Mouse (Mus musculus): ENCODE measurements around the gene Cnn2. TPM values are rescaled to one million over a fixed set of nuclear protein-coding genes. Genes with fewer than 3 reads are reported as not detected.
"Not testable (repeated sequence)": the region's sequence is repeated elsewhere in the genome, so short reads cannot be mapped to it uniquely, and the experiment has no call there.

The Cnn2 gene
- total RNA-seq, 2 experiments from 2014 or later: 5.4 to 5.6 TPM

DNA sequence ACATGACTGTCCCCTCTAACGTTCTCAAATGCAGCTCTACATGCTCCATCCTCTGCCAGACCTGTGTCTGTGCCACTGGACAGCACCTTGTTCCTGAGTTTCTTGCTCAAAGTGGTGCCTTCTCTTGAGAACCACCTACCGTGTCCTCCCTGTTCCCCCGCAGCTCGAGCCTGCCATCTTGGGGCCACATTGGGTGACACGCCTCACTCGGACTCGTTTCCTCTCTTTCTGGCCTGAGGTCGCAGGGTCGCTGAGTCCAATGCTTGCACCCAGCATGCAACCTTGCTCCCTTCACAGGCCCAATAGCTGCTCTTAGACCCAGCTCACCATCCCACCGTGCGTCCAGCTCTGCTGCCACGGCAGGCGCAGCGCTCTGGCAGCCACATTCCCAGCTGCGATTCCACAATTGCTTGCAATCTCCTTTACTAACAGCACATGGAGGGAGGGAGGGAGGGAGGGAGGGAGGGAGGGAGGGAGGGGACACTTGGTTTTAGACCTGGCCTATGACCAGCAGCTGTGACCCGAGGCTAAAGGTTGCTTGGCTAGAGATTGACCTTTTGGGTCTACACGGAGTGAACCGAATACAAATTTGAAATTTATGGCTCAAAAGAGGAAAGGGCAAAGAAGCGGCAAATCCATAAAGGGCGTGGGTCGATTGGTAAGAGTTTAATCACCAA, 30.1 kb upstream of the Cnn2 start:
- no peak overlapping the region for H3K4me3 ChIP-seq
- no peak overlapping the region for H3K27ac ChIP-seq
- peak; percentile 96 for TF ChIP-seq CTCF (conservative IDR thresholded peaks at IDR 0.05)
- DNase-seq (ENCODE audit: low spot score in 2 of 2): peak; percentile 61 to 76

DNA sequence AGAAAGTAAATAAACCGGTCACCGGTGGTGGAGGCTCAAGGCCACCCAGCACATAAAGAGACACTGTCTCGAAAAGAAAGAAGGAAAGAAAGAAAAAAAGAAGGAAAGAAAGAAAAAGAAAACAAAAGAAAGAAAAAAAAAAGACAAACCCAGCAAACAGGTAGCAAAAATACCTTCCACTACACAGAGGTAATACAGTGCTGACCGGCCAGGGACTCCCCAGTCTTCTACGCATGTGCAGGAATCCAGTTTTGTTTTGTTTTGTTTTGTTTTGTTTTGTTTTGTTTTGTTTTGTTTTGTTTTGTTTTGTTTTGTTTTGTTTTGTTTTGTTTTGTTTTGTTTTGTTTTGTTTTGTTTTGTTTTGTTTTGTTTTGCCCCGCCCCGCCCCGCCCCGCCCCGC, 29.0 kb upstream of the Cnn2 start:
- H3K4me3 ChIP-seq: peak overlapping the region; percentile 3; the same call in 1 of the 2 replicates
- DNase-seq (ENCODE audit: low spot score in 2 of 2); H3K27ac ChIP-seq: not testable (repeated sequence)

- Histone ChIP-seq H3K27ac (peak within 1 kb of the TSS; percentile 89), H3K4me3 (peak within 1 kb of the TSS; percentile 99)
- TF ChIP-seq CTCF (conservative IDR thresholded peaks at IDR 0.05): peak; percentile 93
- DNase-seq (ENCODE audit: low spot score in 2 of 2): peak; percentile 100
Measured at GRCm38 (mm10) chr10:79959847-79960601, 28.4 kb upstream of the Cnn2 start, which contains the start of gene Wdr18. Gene Wdr18 (plus strand): TSS chr10:79960152.

DNA sequence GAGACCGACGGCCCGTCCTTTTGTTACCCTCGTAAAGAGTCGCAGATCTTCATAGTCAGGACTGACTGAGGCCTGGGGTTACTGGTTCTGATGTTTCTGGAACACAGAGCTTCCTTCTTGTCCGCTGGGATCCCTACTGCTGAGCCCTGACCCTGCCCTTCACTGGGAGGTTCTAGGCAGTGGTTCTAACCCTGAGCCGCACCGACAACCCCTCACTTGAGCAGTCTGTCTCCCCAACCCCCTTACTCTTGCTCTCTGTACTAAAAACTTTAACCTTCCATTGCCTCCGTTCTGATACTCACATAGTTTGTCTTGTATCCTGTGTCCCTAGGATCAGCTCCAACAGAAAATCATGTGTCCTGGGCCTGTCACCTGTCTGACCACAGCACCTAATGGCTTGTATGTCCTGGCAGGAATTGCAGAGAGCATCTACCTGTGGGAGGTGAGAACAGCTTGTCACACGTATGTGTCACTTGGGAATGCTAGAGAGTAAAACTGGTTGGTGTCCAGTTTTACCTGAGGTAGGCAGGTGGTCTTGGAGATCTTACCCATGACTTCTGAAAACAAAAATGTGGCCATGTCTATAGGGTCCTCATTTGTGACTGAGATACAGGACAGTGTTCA, 27.6 kb upstream of the Cnn2 start:
- TF ChIP-seq CTCF (conservative IDR thresholded peaks at IDR 0.05): no peak
- no peak for DNase-seq (ENCODE audit: low spot score in 2 of 2)
- Histone ChIP-seq H3K27ac (peak overlapping the region; percentile 89), H3K4me3 (peak overlapping the region; percentile 99)

- H3K27ac ChIP-seq: no peak overlapping the region
- no peak for DNase-seq (ENCODE audit: low spot score in 2 of 2)
- H3K4me3 ChIP-seq: no peak overlapping the region
- no peak for TF ChIP-seq CTCF (conservative IDR thresholded peaks at IDR 0.05)
Measured at GRCm38 (mm10) chr10:79964727-79965126, 23.7 kb upstream of the Cnn2 start.

DNA sequence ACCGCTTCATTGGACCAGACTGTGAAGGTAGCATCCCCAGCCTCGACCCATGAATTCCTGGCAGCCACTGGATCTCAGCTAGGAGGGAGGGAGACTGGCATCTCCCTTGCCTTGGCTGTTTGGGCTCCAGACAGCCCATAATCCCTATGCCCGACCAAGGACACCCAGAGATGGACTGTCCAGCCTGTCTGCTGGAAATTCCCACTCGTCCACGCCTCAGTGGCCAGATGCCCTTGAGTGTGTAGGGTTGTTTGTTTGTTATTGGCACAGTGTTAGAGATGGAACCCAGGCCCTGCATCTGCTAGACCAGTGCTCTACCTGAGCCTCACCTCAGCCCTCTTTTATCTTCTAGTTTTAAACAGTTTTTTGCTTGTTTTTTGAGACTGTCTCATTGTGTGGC, 23.1 kb upstream of the Cnn2 start:
- H3K27ac ChIP-seq: no peak overlapping the region
- DNase-seq (ENCODE audit: low spot score in 2 of 2): no peak
- TF ChIP-seq CTCF (conservative IDR thresholded peaks at IDR 0.05): no peak
- no peak overlapping the region for H3K4me3 ChIP-seq

DNA sequence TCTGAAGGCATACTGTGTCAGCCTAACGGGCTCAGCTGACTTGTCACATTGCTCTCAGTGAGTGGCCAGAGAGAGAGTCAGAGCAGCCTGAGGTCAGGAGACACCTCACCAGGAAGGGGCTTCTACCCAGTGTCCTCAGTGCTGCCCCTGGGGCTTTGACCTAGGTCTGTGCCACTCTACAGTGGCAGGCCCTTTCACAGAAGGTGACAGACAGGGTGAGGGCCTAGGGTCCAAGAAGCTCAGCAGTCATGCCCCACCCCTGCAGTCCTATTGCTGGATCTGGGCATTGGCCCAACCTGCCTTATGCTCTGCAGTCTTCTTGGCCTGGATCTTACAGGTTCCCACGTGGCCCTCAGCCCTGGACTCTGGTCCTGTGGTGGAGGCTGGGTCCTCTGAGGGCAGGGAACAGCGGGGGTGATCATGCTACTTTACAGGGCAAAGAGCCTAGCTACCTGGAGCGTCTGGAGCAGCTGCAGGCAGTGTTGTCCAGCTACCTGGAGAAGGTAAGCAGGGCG, 21.4 kb upstream of the Cnn2 start:
- H3K27ac ChIP-seq: no peak overlapping the region
- no peak for DNase-seq (ENCODE audit: low spot score in 2 of 2)
- no peak overlapping the region for H3K4me3 ChIP-seq
- TF ChIP-seq CTCF (conservative IDR thresholded peaks at IDR 0.05): no peak

DNA sequence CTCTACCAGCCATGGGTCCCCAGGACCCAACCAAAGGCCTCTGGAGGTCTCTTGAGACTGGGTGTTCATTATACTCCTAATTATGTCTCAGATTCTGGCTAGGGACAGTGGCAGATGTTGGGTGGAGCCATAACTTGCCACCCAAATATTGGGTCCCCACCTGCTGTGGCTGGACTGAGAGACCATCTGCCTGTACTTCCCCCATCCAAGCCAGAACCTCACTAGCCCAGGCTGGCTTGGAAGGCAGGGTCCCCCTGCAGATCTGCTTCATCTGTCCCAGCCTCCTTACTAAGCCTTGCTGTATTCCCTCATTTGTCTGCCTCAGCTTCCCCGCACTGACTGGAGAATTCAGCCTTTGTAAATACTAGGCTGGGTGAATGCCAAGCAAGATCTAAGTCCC, 20.2 kb upstream of the Cnn2 start:
- no peak overlapping the region for H3K4me3 ChIP-seq
- DNase-seq (ENCODE audit: low spot score in 2 of 2): no peak
- no peak for TF ChIP-seq CTCF (conservative IDR thresholded peaks at IDR 0.05)
- no peak overlapping the region for H3K27ac ChIP-seq

GRCm38 (mm10) chr10:79969124-79969568, 19.2 kb upstream of the Cnn2 start:
- Histone ChIP-seq H3K4me3 (no peak overlapping the region), H3K27ac (no peak overlapping the region)
- peak; percentile 50 for TF ChIP-seq CTCF (conservative IDR thresholded peaks at IDR 0.05)
- no peak for DNase-seq (ENCODE audit: low spot score in 2 of 2)

- no peak for TF ChIP-seq CTCF (conservative IDR thresholded peaks at IDR 0.05)
- Histone ChIP-seq H3K4me3 (peak within 1 kb of the TSS; percentile 24; the same call in 1 of the 2 replicates), H3K27ac (no peak within 1 kb of the TSS)
- DNase-seq (ENCODE audit: low spot score in 2 of 2): no peak
Measured at GRCm38 (mm10) chr10:79970415-79971182, 17.8 kb upstream of the Cnn2 start, which contains the start of gene Grin3b. Gene Grin3b (plus strand): TSS chr10:79970715.

GRCm38 (mm10) chr10:79971183-79971497, 17.2 kb upstream of the Cnn2 start:
- no peak for TF ChIP-seq CTCF (conservative IDR thresholded peaks at IDR 0.05)
- Histone ChIP-seq H3K27ac (no peak overlapping the region), H3K4me3 (peak overlapping the region; percentile 24; the same call in 1 of the 2 replicates)
- no peak for DNase-seq (ENCODE audit: low spot score in 2 of 2)

- TF ChIP-seq CTCF (conservative IDR thresholded peaks at IDR 0.05): no peak
- no peak for DNase-seq (ENCODE audit: low spot score in 2 of 2)
- H3K4me3 ChIP-seq: no peak overlapping the region
- H3K27ac ChIP-seq: no peak overlapping the region
Measured at GRCm38 (mm10) chr10:79972831-79973230, 15.6 kb upstream of the Cnn2 start.

Data from layer of hippocampus, adult 2 months (tissue).